Mouse (Mus musculus): ENCODE data around the gene Prpf6.
A peak's percentile ranks its signal among the peaks of the same experiment; 100 is the strongest.

Gene Prpf6

DNA sequence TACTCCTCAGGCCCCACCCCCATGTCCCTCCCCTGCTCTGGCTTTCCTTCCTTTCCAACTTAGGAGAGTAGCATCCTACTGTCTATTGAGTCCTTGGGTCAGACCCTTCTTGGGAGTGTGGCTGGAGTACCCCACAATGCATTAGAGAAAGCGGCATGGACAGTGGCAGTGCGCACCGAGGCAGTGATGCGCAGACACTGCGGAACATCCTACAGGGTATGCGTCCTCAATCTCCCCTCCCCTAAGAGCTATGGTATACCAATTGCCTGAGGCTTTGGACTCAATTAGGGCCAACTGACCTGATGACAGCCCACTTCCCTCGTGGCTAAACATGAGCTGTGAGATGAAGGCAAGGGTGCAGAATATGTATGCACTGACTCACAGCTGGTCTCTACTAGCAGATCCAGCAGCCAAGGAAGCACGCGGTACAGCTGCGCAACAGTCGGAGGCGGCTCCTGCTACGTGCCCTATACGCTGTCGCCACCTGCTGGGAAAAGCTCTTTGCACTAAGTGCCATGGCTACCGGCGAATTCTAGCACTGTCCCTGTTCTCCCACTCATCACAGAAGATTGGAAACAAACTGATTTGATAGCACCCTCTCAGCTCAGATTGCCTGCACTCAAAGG lies 67.4 kb downstream of the Prpf6 start:
- DNase-seq (ENCODE audit: low spot score) = peak; percentile 60

DNA sequence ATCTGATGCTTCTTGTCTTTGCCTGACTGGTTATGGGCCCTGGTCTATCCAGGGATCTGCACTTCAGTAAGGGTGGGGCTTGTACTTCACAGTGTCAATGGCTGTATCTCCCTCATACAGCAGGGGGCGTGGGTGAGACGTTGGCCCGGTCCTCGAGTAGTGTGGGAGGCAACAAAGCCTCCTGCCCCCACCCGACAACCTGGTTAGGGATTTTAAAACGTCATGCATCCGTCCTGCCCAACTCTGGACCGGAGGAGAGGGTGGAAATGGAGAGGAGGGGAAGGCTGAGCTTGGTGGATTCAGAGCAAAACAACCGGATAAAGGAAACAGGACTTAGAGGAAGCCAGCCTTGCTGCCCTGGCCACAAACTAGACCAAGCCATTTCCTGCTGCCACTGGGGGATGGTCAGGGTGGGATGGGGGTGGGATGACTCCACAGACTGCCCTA lies 68.0 kb downstream of the Prpf6 start:
- peak; percentile 78 for DNase-seq (ENCODE audit: low spot score)

DNA sequence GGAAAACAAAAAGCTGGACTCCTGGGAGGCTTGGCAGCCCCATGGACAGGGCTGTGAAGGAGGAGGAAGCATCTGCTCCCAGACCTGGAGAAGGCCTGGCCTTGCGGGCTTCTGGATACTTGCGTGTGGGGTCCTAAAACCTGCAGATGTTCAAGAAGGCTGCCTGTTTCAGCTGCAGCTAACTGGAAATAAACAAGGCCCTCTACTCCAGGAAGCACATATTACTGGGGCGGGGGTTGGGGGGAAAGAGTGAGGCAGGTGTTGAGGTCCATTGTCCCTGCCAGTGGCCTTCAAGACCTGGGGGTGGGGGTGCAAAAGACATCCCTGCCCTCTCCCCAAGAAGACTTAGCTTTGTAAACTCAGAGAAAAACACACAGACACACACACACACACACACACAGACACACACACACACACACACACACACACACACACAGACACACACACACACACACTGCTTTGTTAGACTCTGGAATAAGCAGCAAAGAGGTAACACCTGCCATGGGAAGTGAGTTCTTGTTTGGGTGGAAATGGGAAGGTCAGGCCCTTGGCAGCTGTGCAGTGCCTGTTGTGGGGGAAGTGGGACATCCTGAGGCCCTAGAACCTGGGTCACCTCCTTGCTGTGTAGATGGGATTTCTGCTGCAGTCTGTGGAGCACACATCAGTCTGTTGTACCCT lies 71.1 kb downstream of the Prpf6 start:
- no peak for DNase-seq (ENCODE audit: low spot score)

DNA sequence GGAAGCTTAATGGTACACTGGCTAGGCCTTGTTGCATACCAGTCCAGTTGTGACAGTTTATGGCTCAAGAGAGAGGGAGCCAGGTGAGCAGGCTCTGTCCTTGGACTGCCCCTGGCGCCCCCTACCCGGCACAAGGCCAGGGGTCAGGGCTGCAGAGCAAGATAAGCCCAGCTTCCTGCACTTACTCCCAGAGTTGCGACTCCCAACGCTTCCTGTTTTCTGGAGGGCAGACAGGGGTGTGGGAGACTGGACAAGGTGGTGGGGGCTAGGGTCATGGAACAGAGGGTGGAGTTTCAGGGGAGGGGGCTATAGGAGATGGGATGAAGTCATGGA lies 71.6 kb downstream of the Prpf6 start:
- no peak for DNase-seq (ENCODE audit: low spot score)

DNA sequence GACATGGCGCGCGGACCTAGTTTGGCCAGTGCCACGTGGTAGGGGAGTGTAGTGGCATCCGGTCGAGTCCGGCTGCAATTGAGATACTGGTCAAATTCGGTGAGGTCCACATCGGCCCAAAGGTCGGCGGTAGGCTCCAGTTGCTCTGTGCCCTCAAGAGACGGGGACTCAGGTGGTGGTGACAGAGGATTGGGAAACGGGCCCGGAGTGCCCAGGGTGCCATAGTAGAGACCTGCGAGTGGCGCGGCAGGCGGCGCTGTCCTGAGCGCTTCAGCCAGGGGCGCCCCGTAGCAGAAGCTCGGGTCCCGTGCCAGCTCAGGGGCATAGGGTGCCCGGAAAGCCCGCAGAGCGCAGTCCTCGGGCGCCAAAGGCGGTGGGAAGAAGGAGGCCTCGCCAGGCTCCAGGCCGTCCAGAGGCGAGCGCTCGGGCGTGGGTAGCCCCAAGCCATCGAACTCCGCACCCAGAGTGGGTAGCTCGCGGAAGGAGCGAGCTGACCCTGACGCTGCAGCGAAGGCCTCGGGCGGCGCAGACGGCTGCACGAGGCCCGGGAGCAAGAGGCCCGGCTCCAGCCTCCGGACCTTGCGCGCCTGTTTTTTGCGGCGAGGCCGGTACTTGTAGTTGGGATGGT lies 78.7 kb downstream of the Prpf6 start:
- no peak for DNase-seq (ENCODE audit: low spot score)

DNA sequence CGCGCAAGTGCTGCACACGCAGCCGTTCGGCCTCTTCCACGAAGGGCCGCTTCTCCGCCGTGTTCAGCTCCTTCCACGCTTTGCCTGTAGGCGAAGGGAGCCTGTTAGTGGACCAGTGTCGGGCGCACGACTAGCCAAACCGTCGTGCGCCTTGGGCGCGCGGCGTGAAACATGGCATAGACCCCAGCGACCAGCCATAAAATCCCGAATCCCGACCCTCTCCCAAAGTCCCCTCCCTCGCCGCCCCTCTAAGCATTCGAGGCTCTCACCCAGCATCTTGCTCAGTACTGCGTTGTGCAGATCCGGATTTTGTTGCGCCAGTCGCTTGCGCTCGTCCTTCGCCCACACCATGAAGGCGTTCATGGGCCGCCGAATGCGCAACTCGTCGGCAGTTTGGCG lies 79.2 kb downstream of the Prpf6 start:
- no peak for DNase-seq (ENCODE audit: low spot score)

DNA sequence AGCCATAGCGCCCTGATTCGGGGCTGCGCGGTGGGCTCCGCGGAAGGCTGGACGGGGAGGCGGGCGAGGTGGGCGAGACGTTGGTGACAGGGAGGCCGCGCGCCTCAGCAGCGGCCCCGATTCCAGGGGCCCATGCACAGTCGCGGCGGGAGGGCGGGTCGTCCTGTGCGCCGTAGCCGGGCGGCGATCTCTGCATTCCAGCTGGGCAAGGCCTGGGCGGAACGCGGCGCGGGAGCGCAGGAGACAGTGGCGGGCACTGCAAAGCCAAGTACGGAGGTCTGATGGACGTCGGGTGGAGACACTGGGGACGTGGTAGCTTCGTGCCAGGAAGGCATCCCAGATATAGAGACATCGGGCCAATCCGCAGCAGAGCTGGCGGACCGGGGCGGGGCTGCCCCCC lies 79.7 kb downstream of the Prpf6 start, which contains the start of gene Sox18:
Gene Sox18 (minus strand): TSS at position 315 of the 400 bp plus-strand sequence.
- DNase-seq (ENCODE audit: low spot score) = no peak

DNA sequence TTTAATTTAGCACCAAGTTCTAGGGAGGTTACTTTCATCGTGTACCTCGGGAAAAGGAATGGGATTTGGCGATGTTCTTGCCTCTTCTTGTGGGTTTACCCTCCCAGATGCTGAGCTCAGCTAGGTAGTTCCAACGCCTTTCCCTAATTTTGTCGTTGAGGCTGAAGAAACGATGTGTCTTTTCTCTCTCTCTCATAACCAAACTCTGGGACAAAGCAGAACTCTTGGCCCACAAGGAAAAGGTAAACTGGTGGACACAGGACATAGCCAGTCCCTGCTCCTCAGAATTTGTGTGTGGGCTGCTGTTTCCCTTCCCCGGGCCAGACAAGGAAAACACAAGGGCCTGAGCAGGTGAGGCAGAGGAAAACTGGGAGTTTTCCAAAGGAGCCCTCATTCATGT lies 80.3 kb downstream of the Prpf6 start:
- no peak for DNase-seq (ENCODE audit: low spot score)

DNA sequence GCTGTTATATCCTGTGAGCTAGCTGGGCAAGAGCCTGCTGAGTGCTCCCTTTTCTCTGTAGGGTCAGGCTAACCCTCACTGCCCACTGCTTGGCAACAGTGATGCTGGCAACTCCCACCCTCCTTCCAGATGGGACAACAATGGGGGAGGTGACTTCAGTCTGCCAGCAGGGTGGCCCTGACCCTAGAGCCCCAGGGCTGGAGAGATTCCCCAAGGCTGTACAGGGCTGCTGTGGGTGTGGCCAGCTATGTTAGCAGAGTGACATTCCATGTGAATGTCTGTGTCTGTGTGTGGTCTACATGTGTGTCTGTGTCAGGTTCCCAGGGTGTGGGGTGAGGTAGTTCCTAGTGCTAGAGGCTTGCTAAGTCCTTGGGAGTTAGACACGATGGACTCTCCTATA lies 81.8 kb downstream of the Prpf6 start:
- peak; percentile 55 for DNase-seq (ENCODE audit: low spot score)

DNA sequence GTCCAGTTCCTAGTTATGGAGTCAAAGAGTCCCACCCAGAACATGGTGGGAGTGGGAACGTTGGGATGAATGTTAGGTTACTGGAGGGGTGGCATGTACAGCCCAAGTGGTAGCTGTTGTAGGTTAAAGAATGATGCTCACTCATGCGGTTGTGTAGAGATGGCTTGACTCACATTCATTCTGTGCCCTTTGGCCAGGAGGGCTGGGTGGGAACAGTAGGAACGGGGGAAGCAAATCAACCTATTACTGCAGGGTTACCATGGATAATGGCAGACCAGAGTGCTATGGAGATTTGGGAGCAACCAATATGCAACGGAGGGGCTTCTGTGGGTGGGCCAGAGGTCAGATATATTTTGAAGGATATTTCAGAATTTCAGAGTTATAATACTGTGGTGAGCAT lies 83.3 kb downstream of the Prpf6 start:
- DNase-seq (ENCODE audit: low spot score) = no peak

DNA sequence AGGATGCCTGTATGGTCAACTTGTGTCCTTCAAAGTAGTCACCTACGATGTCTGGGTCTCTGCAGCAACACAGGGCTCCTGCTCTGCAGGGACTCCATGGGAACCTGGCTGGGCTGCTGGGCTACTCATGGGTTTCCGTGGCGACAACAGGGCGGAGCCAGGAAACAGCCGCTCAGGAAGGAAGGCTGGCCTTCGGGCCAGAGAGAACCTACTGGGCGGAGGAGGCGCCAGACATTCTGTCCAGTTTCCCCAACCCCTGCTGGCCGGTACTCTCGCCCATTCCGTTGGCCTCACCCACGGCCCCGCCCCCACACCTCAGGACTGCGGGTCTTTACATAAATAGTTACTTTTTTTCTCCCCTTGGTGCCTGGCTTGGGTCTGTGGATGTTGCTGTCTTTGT lies 83.8 kb downstream of the Prpf6 start:
- DNase-seq (ENCODE audit: low spot score) = peak; percentile 68

DNA sequence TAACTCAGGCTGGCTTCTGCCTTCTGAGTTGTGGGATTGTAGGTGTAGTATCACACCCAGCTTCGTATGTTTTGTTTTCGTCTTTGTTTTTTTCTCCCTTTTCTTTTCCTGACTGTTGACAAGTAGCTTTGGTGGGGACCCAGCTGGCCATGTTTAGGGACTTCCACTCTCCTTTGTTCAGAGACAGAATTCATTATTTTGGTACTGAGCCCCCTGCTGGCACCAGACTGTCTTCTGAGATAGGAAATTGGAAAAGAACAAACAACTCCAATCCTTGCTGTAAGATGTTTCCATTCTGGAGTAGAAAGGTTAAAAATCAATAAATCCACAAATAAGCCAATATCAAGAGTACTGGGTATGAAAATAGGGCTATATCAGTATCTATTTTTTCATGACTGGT lies 84.8 kb downstream of the Prpf6 start:
- DNase-seq (ENCODE audit: low spot score) = peak; percentile 51

DNA sequence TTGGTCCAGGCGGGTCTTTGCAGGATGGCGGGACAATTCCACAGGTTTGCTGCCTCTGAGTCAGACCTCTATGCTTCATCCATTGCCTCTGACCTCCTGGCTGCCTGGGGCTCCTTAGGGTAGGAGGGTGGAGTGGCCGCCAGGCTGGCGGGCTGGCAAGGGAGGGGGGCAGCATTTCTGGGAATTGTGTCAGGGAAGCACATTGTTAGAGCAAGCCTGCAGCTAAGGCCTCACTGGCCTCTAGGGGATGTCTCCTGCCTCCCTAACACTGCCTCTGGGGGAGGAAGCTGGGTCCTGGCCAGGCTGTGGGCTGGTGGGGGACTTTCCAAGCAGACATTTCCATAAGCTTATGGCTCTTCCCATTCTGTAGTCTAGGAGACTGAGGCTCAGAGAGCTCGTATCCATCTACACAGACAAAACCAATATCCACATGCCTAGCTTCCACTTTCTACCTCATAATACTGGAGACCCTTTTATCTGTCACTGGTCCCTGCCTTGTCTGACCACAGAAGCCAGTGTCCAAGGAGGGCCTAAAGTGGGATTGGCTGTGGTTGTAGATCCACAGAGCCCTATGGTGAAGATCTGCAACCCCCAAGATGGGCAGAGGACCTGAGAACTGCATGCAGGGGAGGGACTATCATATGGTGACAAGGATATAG lies 85.6 kb downstream of the Prpf6 start:
- DNase-seq (ENCODE audit: low spot score) = no peak

DNA sequence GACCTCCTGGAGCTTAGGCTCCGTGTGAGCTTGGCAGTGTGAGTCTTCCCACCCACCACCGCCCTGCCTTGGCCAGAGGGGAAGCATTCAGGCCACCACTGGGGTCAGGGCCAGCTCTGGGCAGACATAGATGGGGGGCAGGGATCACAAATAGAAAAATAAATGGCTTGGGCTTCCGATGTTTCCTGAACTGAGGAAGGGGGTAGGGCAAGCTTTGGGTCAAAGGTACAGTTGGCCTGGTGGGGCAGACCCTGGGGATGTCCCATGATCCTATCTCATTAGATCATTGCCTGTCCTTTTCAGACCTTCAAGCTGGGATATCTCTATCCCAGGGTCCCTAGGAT lies 86.1 kb downstream of the Prpf6 start:
- DNase-seq (ENCODE audit: low spot score) = no peak

DNA sequence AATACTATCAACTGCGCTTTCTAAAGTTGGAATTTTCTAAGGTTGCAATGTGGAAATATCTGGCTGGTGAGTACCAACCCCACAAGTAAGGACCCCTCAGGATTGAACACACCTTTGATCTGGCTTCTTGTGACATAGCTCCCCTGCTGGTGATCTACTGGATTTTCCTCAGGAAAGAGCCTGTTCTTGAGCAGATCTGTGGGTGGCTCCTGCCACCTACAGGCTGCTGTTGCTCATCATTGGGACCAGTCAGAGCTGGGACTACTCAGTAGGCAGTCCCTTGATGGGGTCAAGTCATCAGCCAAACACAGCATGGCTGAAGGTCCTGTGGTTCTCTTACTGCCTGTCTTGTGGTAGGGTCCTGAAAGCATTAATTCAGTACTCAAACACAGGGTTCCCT lies 87.1 kb downstream of the Prpf6 start:
- peak; percentile 90 for DNase-seq (ENCODE audit: low spot score)

DNA sequence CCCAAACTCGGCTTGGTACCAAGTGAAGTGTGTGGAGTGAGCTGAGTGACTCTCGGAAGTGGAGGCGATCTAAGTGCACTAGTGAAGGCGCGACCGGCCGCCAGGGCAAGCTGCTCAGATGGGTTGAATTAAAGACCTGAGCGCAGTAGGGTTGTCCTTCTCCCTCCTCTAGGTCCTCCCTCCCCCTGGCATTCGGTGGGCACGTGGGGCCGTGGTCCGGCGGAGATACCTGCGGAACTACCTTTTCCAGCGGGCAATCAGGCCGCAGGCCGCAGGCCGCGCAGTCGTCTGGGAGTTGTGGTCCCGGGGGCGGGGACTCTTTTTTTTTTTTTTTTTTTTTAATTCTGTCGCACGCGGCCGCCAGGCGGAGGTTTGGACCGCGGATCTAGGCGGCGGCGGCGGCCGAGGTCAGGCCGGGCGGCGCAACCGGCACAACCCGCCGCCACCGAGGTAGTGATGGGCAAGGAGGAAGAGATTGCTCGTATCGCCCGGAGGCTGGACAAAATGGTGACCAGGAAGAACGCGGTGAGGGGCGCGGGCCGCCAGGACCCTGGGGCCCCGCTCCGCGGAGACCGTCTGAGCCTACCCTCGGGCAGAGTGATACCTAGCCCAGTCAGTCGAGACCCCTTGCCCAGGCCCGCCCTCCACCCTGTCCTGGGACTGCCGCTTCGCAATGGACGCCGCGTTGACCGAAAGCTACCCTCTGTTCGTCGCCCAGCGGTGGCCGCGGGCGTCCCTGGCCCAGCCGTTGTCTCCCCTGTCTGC lies 88.5 kb downstream of the Prpf6 start, which contains the start of gene Tcea2:
Gene Tcea2 (plus strand): TSS at position 360 of the 765 bp plus-strand sequence.
- peak; percentile 73 for DNase-seq (ENCODE audit: low spot score)

DNA sequence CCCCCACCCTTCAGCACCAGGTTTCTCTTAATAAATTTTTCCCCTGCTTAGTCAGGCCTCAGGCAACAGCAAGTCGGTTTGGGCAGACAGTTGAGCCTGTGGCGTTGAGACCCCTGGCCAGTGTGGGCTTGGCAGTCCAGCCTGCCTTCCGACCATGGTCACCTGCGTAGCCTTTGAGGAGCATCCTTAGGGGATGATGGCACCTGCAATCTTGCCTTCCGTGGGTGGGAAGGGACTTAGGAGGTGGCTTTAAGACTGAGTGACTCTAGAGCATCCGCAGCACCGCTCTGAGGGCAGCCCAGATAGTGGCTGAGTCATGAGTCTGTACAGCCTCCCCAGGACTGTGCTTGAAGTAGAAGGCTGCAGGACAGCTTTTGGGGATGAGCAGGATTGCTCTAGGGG lies 89.0 kb downstream of the Prpf6 start:
- no peak for DNase-seq (ENCODE audit: low spot score)

DNA sequence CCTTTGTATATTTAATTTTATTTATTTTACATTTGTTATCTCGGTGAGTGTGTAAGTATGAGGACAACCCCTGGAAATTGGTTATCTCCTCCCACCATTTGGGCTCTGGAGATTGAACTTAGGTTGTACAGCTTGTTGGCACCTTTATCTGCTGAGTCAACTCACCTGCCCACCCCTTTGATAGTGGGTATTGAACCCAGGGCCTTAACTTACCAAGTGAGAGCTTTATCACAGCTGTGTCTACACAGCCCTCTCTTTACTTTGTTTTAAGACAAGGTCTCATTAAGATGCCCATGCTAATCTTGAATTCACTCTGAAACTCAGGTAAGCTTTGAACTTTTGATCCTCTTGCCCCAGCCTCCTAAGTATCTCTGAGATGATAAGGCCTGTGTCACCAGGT lies 90.3 kb downstream of the Prpf6 start:
- DNase-seq (ENCODE audit: low spot score) = no peak

DNA sequence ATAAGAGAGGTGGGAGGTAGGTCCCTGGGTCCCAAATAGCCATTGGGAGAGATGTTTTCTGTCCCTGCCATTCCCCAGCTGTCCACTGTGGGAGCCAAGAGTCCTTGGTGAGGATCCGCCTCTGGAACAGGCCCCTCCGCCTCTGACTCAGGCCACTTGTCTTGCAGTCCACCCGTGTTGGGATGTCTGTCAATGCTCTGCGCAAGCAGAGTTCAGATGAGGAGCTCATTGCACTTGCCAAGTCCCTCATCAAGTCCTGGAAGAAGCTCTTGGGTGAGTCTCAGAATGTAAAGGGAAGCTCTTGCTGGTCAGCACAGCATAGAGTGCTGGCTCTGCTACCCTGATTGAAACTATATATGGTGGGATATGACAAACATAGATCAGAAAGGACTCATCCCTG lies 91.7 kb downstream of the Prpf6 start:
- DNase-seq (ENCODE audit: low spot score) = no peak

DNA sequence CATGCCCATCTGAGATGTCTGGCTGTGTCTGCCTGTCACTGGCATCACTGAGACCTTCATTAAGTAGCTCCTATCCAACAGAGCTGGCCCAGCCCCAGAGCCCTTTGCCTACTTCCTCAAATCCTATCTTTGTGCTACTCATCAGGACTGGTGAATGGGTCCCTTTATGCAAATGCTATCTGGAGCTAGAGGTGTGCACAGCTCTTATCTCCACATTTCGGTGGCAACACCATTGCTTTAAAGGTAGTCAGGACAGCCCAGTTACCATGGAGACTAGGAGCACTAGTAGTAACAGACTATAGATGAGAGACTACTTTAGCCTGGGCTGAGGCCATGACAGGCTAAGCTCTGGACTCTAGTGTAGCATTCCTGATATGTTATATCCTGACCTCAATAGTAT lies 93.0 kb downstream of the Prpf6 start:
- no peak for DNase-seq (ENCODE audit: low spot score)

DNA sequence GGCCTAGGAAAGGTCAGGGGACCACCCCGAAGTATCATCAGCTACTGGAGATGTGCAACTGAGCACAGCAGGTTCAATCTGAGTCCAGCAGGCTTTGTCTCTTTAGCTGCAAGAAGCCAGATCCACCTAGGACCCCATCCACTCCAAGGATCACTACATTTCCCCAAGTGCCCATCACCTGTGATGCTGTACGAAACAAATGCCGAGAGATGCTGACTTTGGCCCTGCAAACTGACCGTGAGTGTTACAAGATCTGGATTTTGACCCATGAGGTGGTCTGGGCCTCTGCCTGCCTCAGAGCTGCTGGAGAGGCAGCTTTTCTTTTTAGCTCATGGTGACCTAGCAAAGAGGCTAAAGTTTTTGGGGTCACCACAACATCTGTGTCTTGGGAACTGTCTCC lies 94.0 kb downstream of the Prpf6 start:
- no peak for DNase-seq (ENCODE audit: low spot score)

DNA sequence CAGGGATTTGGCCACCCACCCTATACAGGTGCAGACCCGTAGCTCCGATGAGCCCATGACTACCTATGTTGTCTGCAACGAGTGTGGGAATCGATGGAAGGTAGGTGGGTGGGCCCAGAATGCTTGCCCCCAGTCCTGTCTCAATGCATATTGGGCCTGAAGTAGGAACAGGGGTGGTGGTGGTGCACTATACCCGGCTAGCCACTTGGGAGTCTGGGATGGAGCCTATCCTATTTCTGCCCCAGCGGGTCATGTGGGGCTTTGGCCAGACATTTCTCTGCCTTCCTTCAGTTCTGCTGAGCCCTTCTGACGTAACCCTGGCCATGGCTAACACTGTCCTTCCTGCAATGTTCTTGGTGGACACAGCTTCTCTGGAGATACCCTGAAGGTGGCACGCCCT lies 95.9 kb downstream of the Prpf6 start:
- no peak for DNase-seq (ENCODE audit: low spot score)

Data from retina, embryonic 14.5 days (tissue).